Mouse (Mus musculus) heart, postnatal 0 days (tissue): ENCODE results near the gene Zfp988.
"Not testable (repeated sequence)": the region's sequence is repeated elsewhere in the genome, so short reads cannot be mapped to it uniquely, and the experiment has no call there.

Experiments
- CTCF ChIP-seq: IDR thresholded peaks from 2 replicates; pipeline ENCODE4 v1.5.1; 2016; ENCODE audit warnings: antibody characterized with exemption, control low read depth, low read depth
- EP300 ChIP-seq: IDR thresholded peaks from 2 replicates; pipeline ENCODE4 v1.6.1; 2016; ENCODE audit warnings: antibody characterized with exemption, low read depth

- TF ChIP-seq CTCF, EP300: not testable (repeated sequence)
Observed at GRCm38 (mm10) chr4:147271601-147272000, 33.9 kb upstream of the Zfp988 start.
